Comparison of ENCODE assay signal across 11 mouse cellular contexts in the genomic region with DNA sequence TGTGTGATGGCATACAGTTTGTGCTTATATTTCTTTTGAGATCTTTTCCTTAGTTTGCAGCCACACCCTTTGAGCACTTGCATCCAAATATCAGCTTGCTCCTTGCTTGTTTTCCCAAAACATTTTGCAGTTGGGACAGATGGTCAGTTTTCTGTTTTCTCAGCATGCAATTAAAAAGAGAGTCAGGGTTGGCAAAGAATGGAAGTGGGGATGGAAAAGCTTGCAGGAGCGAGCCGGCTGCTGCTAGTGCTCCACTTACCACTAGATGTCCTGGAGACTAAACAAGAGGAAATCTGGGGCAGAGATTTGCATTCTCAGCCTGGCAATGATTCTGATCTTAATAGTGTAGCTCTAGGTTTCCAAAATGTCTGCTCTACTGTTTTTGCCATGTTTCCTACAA.
DNase-seq lines count a peak whose midpoint lies in the region; ATAC-seq and TF ChIP-seq lines count a peak whose summit lies in the region.
"Had no signal": no experiment of that assay in that cellular context is flagged by ENCODE, and none has a peak within 500 bp of the region (broad histone marks: within the 10 kb centered on the region; RNA-seq: fewer than 3 reads in every experiment).

No protein-coding gene starts in this region.

- peak; percentile 73 for TF ChIP-seq CTCF in midbrain, postnatal 0 days (IDR thresholded peaks at IDR 0.05)
- no peak for TF ChIP-seq CTCF in gastrocnemius, adult 2 months (IDR thresholded peaks at IDR 0.05)

- H3K9ac ChIP-seq in forebrain, embryonic 14.5 days (ENCODE audit: low read length): no peak overlapping the region
- H3K9ac ChIP-seq in midbrain, postnatal 0 days (replicated peaks; ENCODE audit: low read length, poor library complexity, severe bottlenecking): no peak overlapping the region
- no peak overlapping the region for H3K9ac ChIP-seq in midbrain, embryonic 15.5 days
- H3K9ac ChIP-seq: kidney, embryonic 15.5 days had no signal

- no peaks in the 10 kb centered on the region for H3K4me1 ChIP-seq in forebrain, embryonic 14.5 days (ENCODE audit: control insufficient read depth, insufficient read depth, low read length)
- H3K4me1 ChIP-seq in forebrain, embryonic 10.5 days: 0 out of 2 replicates have a peak, but pooled peaks cover 5% of the 10 kb centered on the region
- H3K4me1 ChIP-seq in midbrain, postnatal 0 days (ENCODE audit: insufficient read depth, low read length): no peaks in the 10 kb centered on the region
- H3K4me1 ChIP-seq in midbrain, embryonic 15.5 days: no peaks in the 10 kb centered on the region
- H3K4me1 ChIP-seq: kidney, embryonic 15.5 days had no signal

- no peaks in the 10 kb centered on the region for H3K27me3 ChIP-seq in forebrain, embryonic 14.5 days (replicated peaks; ENCODE audit: control insufficient read depth, insufficient read depth, low read length)
- no peaks in the 10 kb centered on the region for H3K27me3 ChIP-seq in forebrain, embryonic 10.5 days (ENCODE audit: poor library complexity, severe bottlenecking)
- no peaks in the 10 kb centered on the region for H3K27me3 ChIP-seq in midbrain, postnatal 0 days (ENCODE audit: insufficient read depth, low read length)
- no peaks in the 10 kb centered on the region for H3K27me3 ChIP-seq in midbrain, embryonic 15.5 days (replicated peaks)
- H3K27me3 ChIP-seq: kidney, embryonic 15.5 days had no signal

- 7% methylated on average over 2 of the region's 2 CpGs for WGBS in forebrain, embryonic 14.5 days
- 12% methylated on average over 2 of the region's 2 CpGs for WGBS in forebrain, embryonic 10.5 days
- WGBS in midbrain, postnatal 0 days: 2% methylated on average over 2 of the region's 2 CpGs
- 3% methylated on average over 2 of the region's 2 CpGs for WGBS in midbrain, embryonic 15.5 days

- ATAC-seq in forebrain, embryonic 14.5 days: peak; percentile 48; the same call in 1 of the 2 replicates
- no peak for ATAC-seq in midbrain, postnatal 0 days (ENCODE audit: low FRiP score)
- no peak for ATAC-seq in midbrain, embryonic 15.5 days (replicated peaks)

- DNase-seq in forebrain, embryonic 14.5 days (ENCODE audit: low spot score): peak; percentile 87
- no peak for DNase-seq in forebrain, embryonic 10.5 days (ENCODE audit: extremely low spot score, low spot score)
- peak; percentile 83 for DNase-seq in midbrain, postnatal 0 days (ENCODE audit: low spot score)
- DNase-seq in layer of hippocampus, adult 8-10 months (ENCODE audit: low spot score in 2 of 2): peak; percentile 19 to 34
- DNase-seq in spleen, postnatal 10 days (ENCODE audit: low spot score in 2 of 2): no peak
- DNase-seq in ovary, postnatal 36 days (ENCODE audit: low spot score): no peak
- no peak for DNase-seq in gastrocnemius, adult 2 months
- DNase-seq: gastrocnemius, postnatal 25 days had no signal

- H3K36me3 ChIP-seq in forebrain, embryonic 14.5 days (ENCODE audit: control insufficient read depth, insufficient read depth, low read length): no peaks in the 10 kb centered on the region
- H3K36me3 ChIP-seq in forebrain, embryonic 10.5 days (replicated peaks): no peaks in the 10 kb centered on the region
- H3K36me3 ChIP-seq in midbrain, postnatal 0 days (ENCODE audit: insufficient read depth, low read length): no peaks in the 10 kb centered on the region
- H3K36me3 ChIP-seq in midbrain, embryonic 15.5 days (replicated peaks): no peaks in the 10 kb centered on the region
- H3K36me3 ChIP-seq: kidney, embryonic 15.5 days had no signal

- no peak overlapping the region for H3K4me3 ChIP-seq in forebrain, embryonic 14.5 days (ENCODE audit: low read depth, low read length)
- no peak overlapping the region for H3K4me3 ChIP-seq in forebrain, embryonic 10.5 days
- no peak overlapping the region for H3K4me3 ChIP-seq in midbrain, postnatal 0 days (ENCODE audit: low read depth, low read length)
- H3K4me3 ChIP-seq in midbrain, embryonic 15.5 days: no peak overlapping the region
- H3K4me3 ChIP-seq in gastrocnemius, adult 2 months: no peak overlapping the region
- H3K4me3 ChIP-seq: kidney, embryonic 15.5 days had no signal

- no peak overlapping the region for H3K27ac ChIP-seq in forebrain, embryonic 14.5 days (ENCODE audit: low read depth, low read length)
- no peak overlapping the region for H3K27ac ChIP-seq in forebrain, embryonic 10.5 days
- no peak overlapping the region for H3K27ac ChIP-seq in midbrain, postnatal 0 days (ENCODE audit: low read depth, low read length)
- no peak overlapping the region for H3K27ac ChIP-seq in midbrain, embryonic 15.5 days
- H3K27ac ChIP-seq in gastrocnemius, adult 2 months: no peak overlapping the region
- H3K27ac ChIP-seq: kidney, embryonic 15.5 days; macrophage had no signal

- intact Hi-C loops in gastrocnemius, adult 2 months (cut with DNase I): no loop called here

- no peaks in the 10 kb centered on the region for H3K9me3 ChIP-seq in forebrain, embryonic 14.5 days (replicated peaks; ENCODE audit: control insufficient read depth, low read length)
- peaks cover 12% of the 10 kb centered on the region for H3K9me3 ChIP-seq in forebrain, embryonic 10.5 days
- no peaks in the 10 kb centered on the region for H3K9me3 ChIP-seq in midbrain, postnatal 0 days (ENCODE audit: low read length)
- H3K9me3 ChIP-seq in midbrain, embryonic 15.5 days: no peaks in the 10 kb centered on the region
- H3K9me3 ChIP-seq: kidney, embryonic 15.5 days had no signal

- H3K4me2 ChIP-seq in forebrain, embryonic 14.5 days (ENCODE audit: low read length): no peak overlapping the region
- H3K4me2 ChIP-seq in midbrain, postnatal 0 days (ENCODE audit: low read depth, low read length, poor library complexity, severe bottlenecking): no peak overlapping the region
- no peak overlapping the region for H3K4me2 ChIP-seq in midbrain, embryonic 15.5 days
- H3K4me2 ChIP-seq: kidney, embryonic 15.5 days had no signal

Comparison
In these comparisons a context has a peak if more than half of its experiments do, and no peak if none do; other contexts are left out.
1. DNase-seq: peak in forebrain, embryonic 14.5 days (single experiment), midbrain, postnatal 0 days (single experiment) and layer of hippocampus, adult 8-10 months (2 of 2); none in forebrain, embryonic 10.5 days (single experiment), spleen, postnatal 10 days (0 of 2), ovary, postnatal 36 days (single experiment) and gastrocnemius, adult 2 months (single experiment).